In genomic region chr9:44398551-44398950, GRCm38 (mm10) we compare ENCODE assay signal across 8 mouse cellular contexts. TPM values are rescaled to one million over a fixed set of nuclear protein-coding genes. Genes with fewer than 3 reads are reported as not detected.
DNase-seq lines count a peak whose midpoint lies in the region; ATAC-seq and TF ChIP-seq lines count a peak whose summit lies in the region.

No protein-coding gene starts in this region.

- H3K27me3 ChIP-seq in heart, embryonic 11.5 days (ENCODE audit: control insufficient read depth, insufficient read depth, low read length): no peaks in the 10 kb centered on the region
- no peaks in the 10 kb centered on the region for H3K27me3 ChIP-seq in G1E (ENCODE audit: insufficient read depth, low read length)
- H3K27me3 ChIP-seq in hindbrain, embryonic 10.5 days (ENCODE audit: insufficient read depth, poor library complexity, severe bottlenecking): no peaks in the 10 kb centered on the region; the same call in 1 of the 2 replicates
- peaks cover 10% of the 10 kb centered on the region for H3K27me3 ChIP-seq in midbrain, embryonic 12.5 days

- H3K9ac ChIP-seq in heart, embryonic 11.5 days (ENCODE audit: low read depth, low read length): 0 out of 2 replicates have a peak overlapping the region, but pooled peaks have one; percentile 10
- peak overlapping the region; percentile 79 for H3K9ac ChIP-seq in midbrain, embryonic 12.5 days (replicated peaks)

- peak overlapping the region; percentile 78; the same call in 1 of the 2 replicates for H3K4me3 ChIP-seq in heart, embryonic 11.5 days (ENCODE audit: low read depth, low read length)
- H3K4me3 ChIP-seq in G1E (ENCODE audit: low read depth, low read length): peak overlapping the region; percentile 81; the same call in 1 of the 2 replicates
- peak overlapping the region; percentile 86; the same call in 1 of the 2 replicates for H3K4me3 ChIP-seq in hindbrain, embryonic 10.5 days
- no peak overlapping the region for H3K4me3 ChIP-seq in midbrain, embryonic 12.5 days

- intact Hi-C loops in heart, postnatal 14 days (cut with DNase I): no loop called here

- ATAC-seq in heart, embryonic 11.5 days (replicated peaks; ENCODE audit: insufficient number of reproducible peaks, low FRiP score, low TSS enrichment): no peak
- ATAC-seq in G1E (ENCODE audit: extremely low read depth, insufficient number of reproducible peaks, low FRiP score, poor library complexity, severe bottlenecking): no peak
- no peak for ATAC-seq in midbrain, embryonic 12.5 days (ENCODE audit: low FRiP score, low read depth)

- WGBS in heart, embryonic 11.5 days (ENCODE audit: insufficient replicate concordance): 79% methylated on average over 9 of the region's 9 CpGs
- 88% methylated on average over 9 of the region's 9 CpGs for WGBS in hindbrain, embryonic 10.5 days
- WGBS in midbrain, embryonic 12.5 days: 82% methylated on average over 9 of the region's 9 CpGs

- no peak overlapping the region for H3K27ac ChIP-seq in heart, embryonic 11.5 days (ENCODE audit: low read depth, low read length)
- H3K27ac ChIP-seq in hindbrain, embryonic 10.5 days: peak overlapping the region; percentile 90
- peak overlapping the region; percentile 61 for H3K27ac ChIP-seq in midbrain, embryonic 12.5 days (replicated peaks)

- peak overlapping the region; percentile 89 for H3K4me2 ChIP-seq in heart, embryonic 11.5 days
- peak overlapping the region; percentile 92 for H3K4me2 ChIP-seq in midbrain, embryonic 12.5 days (replicated peaks)

- TF ChIP-seq CTCF in G1E (IDR thresholded peaks at IDR 0.05; ENCODE audit: low read depth, low read length): no peak

- H3K9me3 ChIP-seq in heart, embryonic 11.5 days (replicated peaks; ENCODE audit: control insufficient read depth, low read length): no peaks in the 10 kb centered on the region
- H3K9me3 ChIP-seq in G1E (replicated peaks): no peaks in the 10 kb centered on the region
- no peaks in the 10 kb centered on the region for H3K9me3 ChIP-seq in hindbrain, embryonic 10.5 days
- no peaks in the 10 kb centered on the region for H3K9me3 ChIP-seq in midbrain, embryonic 12.5 days

- H3K36me3 ChIP-seq in heart, embryonic 11.5 days (ENCODE audit: control insufficient read depth, insufficient read depth, low read length): peaks cover 27% of the 10 kb centered on the region
- H3K36me3 ChIP-seq in G1E (replicated peaks): peaks cover 53% of the 10 kb centered on the region
- peaks cover 51% of the 10 kb centered on the region for H3K36me3 ChIP-seq in hindbrain, embryonic 10.5 days
- H3K36me3 ChIP-seq in midbrain, embryonic 12.5 days: peaks cover 33% of the 10 kb centered on the region

- H3K4me1 ChIP-seq in heart, embryonic 11.5 days (ENCODE audit: control insufficient read depth, insufficient read depth, low read length): peaks cover 9% of the 10 kb centered on the region
- peaks cover 62% of the 10 kb centered on the region for H3K4me1 ChIP-seq in G1E (ENCODE audit: insufficient read depth, low read depth, low read length)
- H3K4me1 ChIP-seq in hindbrain, embryonic 10.5 days (replicated peaks): peaks cover 31% of the 10 kb centered on the region
- H3K4me1 ChIP-seq in midbrain, embryonic 12.5 days: peaks cover 21% of the 10 kb centered on the region

- no peak for DNase-seq in heart, postnatal 14 days
- no peak for DNase-seq in G1E (ENCODE audit: low spot score)
- DNase-seq in hindbrain, embryonic 10.5 days (ENCODE audit: low spot score): no peak
- DNase-seq in adrenal gland, postnatal 10 days: no peak
- no peak for DNase-seq in spleen, postnatal 14 days (ENCODE audit: low spot score in 2 of 2)
- no peak for DNase-seq in cerebellum, adult 8-10 months

RNA-seq across cellular contexts. Expression of gene Slc37a4, which starts 1.9 kb away (rescaled TPM):
- polyA plus RNA-seq in heart, embryonic 11.5 days (2014; fragmentation: Nextera tagmentation; extraction: Ambion mirVana): 31.1 and 31.5 TPM in 2 replicates
- total RNA-seq in heart, postnatal 14 days (2021): 10 to 100 TPM; 29.6 to 31.0 TPM
- total RNA-seq in G1E (2014; fragmentation: Nextera tagmentation): 10.0 and 16.0 TPM in 2 replicates
- 24.4 and 31.7 TPM in 2 replicates for total RNA-seq in G1E (2017)
- 10.4 and 11.8 TPM in 2 replicates for polyA plus RNA-seq in G1E (2012)
- polyA plus RNA-seq in hindbrain, embryonic 10.5 days (2016; fragmentation: Nextera tagmentation; extraction: Ambion mirVana): 20.8 and 28.9 TPM in 2 replicates
- polyA plus RNA-seq in midbrain, embryonic 12.5 days (2016; fragmentation: Nextera tagmentation; extraction: Ambion mirVana): 24.9 and 29.3 TPM in 2 replicates
- 10 to 100 TPM; 30.6 to 44.8 TPM for total RNA-seq in adrenal gland, postnatal 10 days (2021)

RNA-seq across cellular contexts. Expression of gene Rps25, which starts 8.4 kb away (rescaled TPM):
- 1,538 and 1,582 TPM in 2 replicates for polyA plus RNA-seq in heart, embryonic 11.5 days (2014; fragmentation: Nextera tagmentation; extraction: Ambion mirVana)
- 100 to 1,000 TPM; 728 to 854 TPM for total RNA-seq in heart, postnatal 14 days (2021)
- total RNA-seq in G1E (2014; fragmentation: Nextera tagmentation) (661 and 718 TPM in 2 replicates), G1E (2017) (2,498 and 2,521 TPM in 2 replicates)
- polyA plus RNA-seq in G1E (2012): 230 and 272 TPM in 2 replicates
- 1,836 and 2,161 TPM in 2 replicates for polyA plus RNA-seq in hindbrain, embryonic 10.5 days (2016; fragmentation: Nextera tagmentation; extraction: Ambion mirVana)
- 1,381 and 1,435 TPM in 2 replicates for polyA plus RNA-seq in midbrain, embryonic 12.5 days (2016; fragmentation: Nextera tagmentation; extraction: Ambion mirVana)
- total RNA-seq in adrenal gland, postnatal 10 days (2021): 1,000 to 10,000 TPM; 1,303 to 1,311 TPM

RNA-seq across cellular contexts. Expression of gene Trappc4, which starts 8.8 kb away (rescaled TPM):
- 76.8 and 79.1 TPM in 2 replicates for polyA plus RNA-seq in heart, embryonic 11.5 days (2014; fragmentation: Nextera tagmentation; extraction: Ambion mirVana)
- total RNA-seq in heart, postnatal 14 days (2021): 10 to 100 TPM; 32.1 to 35.8 TPM
- total RNA-seq in G1E (2014; fragmentation: Nextera tagmentation): 31.8 and 52.9 TPM in 2 replicates
- 69.1 and 71.4 TPM in 2 replicates for total RNA-seq in G1E (2017)
- polyA plus RNA-seq in G1E (2012): 6.3 and 9.6 TPM in 2 replicates
- polyA plus RNA-seq in hindbrain, embryonic 10.5 days (2016; fragmentation: Nextera tagmentation; extraction: Ambion mirVana): 213 and 282 TPM in 2 replicates
- 269 and 272 TPM in 2 replicates for polyA plus RNA-seq in midbrain, embryonic 12.5 days (2016; fragmentation: Nextera tagmentation; extraction: Ambion mirVana)
- total RNA-seq in adrenal gland, postnatal 10 days (2021): 10 to 100 TPM; 65.4 to 70.9 TPM

RNA-seq across cellular contexts. Expression of gene Hyou1, which starts 19.3 kb away (rescaled TPM):
- polyA plus RNA-seq in heart, embryonic 11.5 days (2014; fragmentation: Nextera tagmentation; extraction: Ambion mirVana): 18.2 and 19.4 TPM in 2 replicates
- total RNA-seq in heart, postnatal 14 days (2021): 10 to 100 TPM; 38.9 to 52.1 TPM
- total RNA-seq in G1E (2014; fragmentation: Nextera tagmentation) (51.8 and 55.8 TPM in 2 replicates), G1E (2017) (31.2 and 36.6 TPM in 2 replicates)
- polyA plus RNA-seq in G1E (2012): 21.1 and 27.9 TPM in 2 replicates
- polyA plus RNA-seq in hindbrain, embryonic 10.5 days (2016; fragmentation: Nextera tagmentation; extraction: Ambion mirVana): 35.8 and 39.4 TPM in 2 replicates
- 36.2 and 39.4 TPM in 2 replicates for polyA plus RNA-seq in midbrain, embryonic 12.5 days (2016; fragmentation: Nextera tagmentation; extraction: Ambion mirVana)
- 100 to 1,000 TPM in 1 of 2 experiments, 10 to 100 TPM in 1; 97.2 to 121 TPM for total RNA-seq in adrenal gland, postnatal 10 days (2021)

RNA-seq across cellular contexts. Expression of gene Ccdc84, which starts 19.8 kb away (rescaled TPM):
- 21.8 and 25.4 TPM in 2 replicates for polyA plus RNA-seq in heart, embryonic 11.5 days (2014; fragmentation: Nextera tagmentation; extraction: Ambion mirVana)
- total RNA-seq in heart, postnatal 14 days (2021): 10 to 100 TPM; 11.4 to 11.9 TPM
- total RNA-seq in G1E (2014; fragmentation: Nextera tagmentation) (32.2 and 34.4 TPM in 2 replicates), G1E (2017) (23.7 and 25.1 TPM in 2 replicates)
- 10.2 and 10.4 TPM in 2 replicates for polyA plus RNA-seq in G1E (2012)
- polyA plus RNA-seq in hindbrain, embryonic 10.5 days (2016; fragmentation: Nextera tagmentation; extraction: Ambion mirVana): 25.2 and 27.7 TPM in 2 replicates
- polyA plus RNA-seq in midbrain, embryonic 12.5 days (2016; fragmentation: Nextera tagmentation; extraction: Ambion mirVana): 31.9 and 33.2 TPM in 2 replicates
- 10 to 100 TPM; 15.4 to 20.7 TPM for total RNA-seq in adrenal gland, postnatal 10 days (2021)
